ENCODE assay signal across 9 mouse cellular contexts in genomic region chr1:175936282-175936737, GRCm38 (mm10). TPM values are rescaled to one million over a fixed set of nuclear protein-coding genes. Genes with fewer than 3 reads are reported as not detected.
DNase-seq lines count a peak whose midpoint lies in the region; ATAC-seq lines count a peak whose summit lies in the region.
"Had no signal": no experiment of that assay in that cellular context is flagged by ENCODE, and none has a peak within 500 bp of the region (broad histone marks: within the 10 kb centered on the region; RNA-seq: fewer than 3 reads in every experiment).

No protein-coding gene starts in this region.

- H3K27me3 ChIP-seq in intestine, embryonic 15.5 days (replicated peaks), result no peaks in the 10 kb centered on the region

- H3K4me3 ChIP-seq in intestine, embryonic 15.5 days (replicated peaks), result no peak overlapping the region

- ATAC-seq in activated CD4-positive, CD25-positive, alpha-beta regulatory T cell, adult 4 months, result peak; percentile 68
- ATAC-seq in intestine, embryonic 15.5 days, result peak; percentile 87
- ATAC-seq in megakaryocyte progenitor cell, adult 5-6 weeks (replicated peaks; ENCODE audit: poor library complexity), result peak; percentile 99

- no peak overlapping the region for H3K27ac ChIP-seq in intestine, embryonic 15.5 days

- no peaks in the 10 kb centered on the region for H3K9me3 ChIP-seq in intestine, embryonic 15.5 days

- no peaks in the 10 kb centered on the region for H3K4me1 ChIP-seq in intestine, embryonic 15.5 days (replicated peaks)

- H3K4me2 ChIP-seq in intestine, embryonic 15.5 days (replicated peaks), result peak overlapping the region; percentile 56

- no peaks in the 10 kb centered on the region for H3K36me3 ChIP-seq in intestine, embryonic 15.5 days

- 14% methylated on average over 11 of the region's 11 CpGs for WGBS in intestine, embryonic 15.5 days

- peak; percentile 88 for DNase-seq in 3T3-L1 (ENCODE audit: low read depth, low spot score)
- peak; percentile 95 for DNase-seq in embryo, embryonic 10 days (ENCODE audit: low spot score)
- DNase-seq in gastrocnemius, postnatal 4 days (ENCODE audit: low spot score in 2 of 2), result peak; percentile 21 to 43
- peak; percentile 28 to 84 for DNase-seq in left cerebral cortex, adult 9 months (ENCODE audit: low spot score in 2 of 2)
- peak; percentile 49 for DNase-seq in right cerebral cortex, postnatal 25 days

- H3K9ac ChIP-seq in intestine, embryonic 15.5 days, result no peak overlapping the region

RNA-seq across cellular contexts. Expression of gene Gm38100, which starts 16.2 kb away (rescaled TPM):
- not detected for polyA plus RNA-seq in activated CD4-positive, CD25-positive, alpha-beta regulatory T cell, adult 4 months (2017; shearing (Covaris generic))
- not detected for total RNA-seq in gastrocnemius, postnatal 4 days (2021)
- not detected in 2 replicates for polyA plus RNA-seq in intestine, embryonic 15.5 days (2015; fragmentation: Nextera tagmentation; extraction: Ambion mirVana)
- not detected in 2 replicates for total RNA-seq in megakaryocyte progenitor cell, adult 5-6 weeks (2015)
- total RNA-seq in megakaryocyte progenitor cell, adult 5-6 weeks (2017), result not detected in 2 replicates
- total RNA-seq: adrenal gland, postnatal 4 days had no signal

RNA-seq across cellular contexts. Expression of gene Rbm8a2, which starts 42.6 kb away (rescaled TPM):
- polyA plus RNA-seq in activated CD4-positive, CD25-positive, alpha-beta regulatory T cell, adult 4 months (2017; shearing (Covaris generic)), result 1 to 10 TPM in 1 of 2 experiments, not detected in 1; 3.2 TPM
- under 1 TPM; 0.22 to 0.29 TPM for total RNA-seq in gastrocnemius, postnatal 4 days (2021)
- polyA plus RNA-seq in intestine, embryonic 15.5 days (2015; fragmentation: Nextera tagmentation; extraction: Ambion mirVana), result 0.33 and 0.74 TPM in 2 replicates
- 0.10 and 0.32 TPM in 2 replicates for total RNA-seq in megakaryocyte progenitor cell, adult 5-6 weeks (2015)
- total RNA-seq in megakaryocyte progenitor cell, adult 5-6 weeks (2017), result 0.30 and 0.42 TPM in 2 replicates
- total RNA-seq: adrenal gland, postnatal 4 days had no signal

RNA-seq across cellular contexts. Expression of gene Exo1, which starts 55.9 kb away (rescaled TPM):
- 10 to 100 TPM in 1 of 2 experiments, 1 to 10 TPM in 1; 8.2 to 15.8 TPM for polyA plus RNA-seq in activated CD4-positive, CD25-positive, alpha-beta regulatory T cell, adult 4 months (2017; shearing (Covaris generic))
- total RNA-seq in gastrocnemius, postnatal 4 days (2021), result 10 to 100 TPM in 1 of 2 experiments, 1 to 10 TPM in 1; 7.6 to 10.6 TPM
- polyA plus RNA-seq in intestine, embryonic 15.5 days (2015; fragmentation: Nextera tagmentation; extraction: Ambion mirVana), result 58.8 and 62.7 TPM in 2 replicates
- 59.1 and 64.4 TPM in 2 replicates for total RNA-seq in megakaryocyte progenitor cell, adult 5-6 weeks (2015)
- total RNA-seq in megakaryocyte progenitor cell, adult 5-6 weeks (2017), result 30.8 and 30.9 TPM in 2 replicates

Comparison
In these comparisons a context has a peak if more than half of its experiments do, and no peak if none do; other contexts are left out.
1. DNase-seq: peak in every context shown above with its lines; median percentile 95 in embryo, embryonic 10 days; 88 in 3T3-L1; 56 in left cerebral cortex, adult 9 months; 49 in right cerebral cortex, postnatal 25 days; 32 in gastrocnemius, postnatal 4 days.